Mouse (Mus musculus) gastrocnemius, postnatal 36 days (tissue): ENCODE data around the gene Col11a2. TPM values are rescaled to one million over a fixed set of nuclear protein-coding genes. Genes with fewer than 3 reads are reported as not detected.

Source experiments
- DNase-seq, 2 experiments: peaks; one replicate each; pipeline ENCODE4 v3.0.0; 2022
- intact Hi-C: fragments of 180-260 bp; cut with DNase I; formaldehyde crosslinking; loops from one replicate; pipeline ENCODE4 v1.15.1; 2025
- microRNA-seq, 2 experiments: library from miRNA; unstranded; fragments of <30 nt; microRNA quantifications; one replicate each; pipeline ENCODE4 v1.2.0; 2021
- total RNA-seq, 2 experiments: library from RNA; stranded (reverse); gene quantifications; 2 replicates each; pipeline ENCODE4 v1.2.3; 2021

The Col11a2 gene
- total RNA-seq, 2 experiments from 2014 or later, result 9.3 to 9.6 TPM

DNA sequence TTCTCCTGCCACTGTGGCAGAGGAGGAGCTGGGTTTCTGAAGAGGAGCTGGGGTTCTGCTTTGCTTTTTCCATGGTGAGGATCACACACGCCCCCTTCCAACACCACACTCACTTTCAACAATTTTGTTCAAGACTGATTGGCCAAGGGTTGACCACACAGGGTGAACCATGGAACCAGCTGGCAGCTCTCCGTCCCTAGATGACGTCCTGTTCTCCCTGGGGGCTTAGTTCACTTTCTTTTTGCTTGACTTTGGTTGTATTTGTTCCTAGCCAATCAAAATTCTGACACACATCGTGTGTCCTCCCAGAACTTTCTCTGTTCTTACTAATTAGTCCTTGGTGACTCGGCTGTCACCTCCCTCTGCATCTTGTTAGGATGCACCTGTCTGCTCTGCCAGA lies 58.0 kb downstream of the Col11a2 start:
- DNase-seq, result no peak
- intact Hi-C loops, result no loop called here

GRCm38 (mm10) chr17:34098709-34099479 lies 59.7 kb downstream of the Col11a2 start:
- intact Hi-C loops, result no loop called here
- DNase-seq, result no peak

DNA sequence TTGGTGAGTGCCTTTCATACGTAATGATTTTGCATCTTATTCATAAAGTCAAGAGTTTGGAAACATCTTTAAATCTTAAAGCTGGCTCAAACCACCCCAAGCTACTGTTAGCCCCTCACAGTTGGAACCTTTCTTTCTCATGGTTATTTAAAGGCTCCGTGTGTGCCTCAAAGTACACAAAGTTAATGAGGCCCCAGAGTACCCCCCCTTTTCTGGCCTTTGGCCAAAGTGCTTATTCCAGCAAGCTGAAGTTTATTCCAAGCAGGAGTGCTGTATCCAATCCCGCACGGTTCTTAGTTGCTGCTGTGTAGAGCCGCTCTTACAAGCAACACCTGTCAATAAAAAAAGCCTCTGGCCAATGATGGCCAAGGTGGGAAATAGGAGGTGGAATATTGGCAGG lies 60.3 kb downstream of the Col11a2 start:
- DNase-seq, result no peak
- intact Hi-C loops, result no loop called here

DNA sequence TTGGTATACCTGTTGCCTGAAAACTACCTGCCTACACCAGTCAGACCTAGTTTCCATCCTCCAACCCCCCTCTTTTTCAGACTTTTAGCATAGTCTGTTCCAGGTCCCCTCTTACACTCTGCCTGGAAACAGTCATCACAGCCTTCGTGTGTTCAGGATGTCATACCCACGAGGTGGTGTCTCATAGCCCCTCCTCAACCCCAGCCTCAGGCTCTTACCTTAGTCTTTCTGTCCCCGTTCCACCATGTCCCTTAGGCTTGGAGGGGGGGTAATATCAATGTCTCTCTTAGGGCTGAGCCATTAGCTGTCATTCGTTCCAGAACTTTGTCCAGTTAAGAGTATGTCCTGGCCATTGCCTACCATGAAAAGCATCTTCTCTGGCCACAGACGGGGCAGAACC lies 61.9 kb downstream of the Col11a2 start:
- DNase-seq, result no peak
- intact Hi-C loops, result loop anchor here (5.0 kb wide), 1 partner anchor 66 kb away; no protein-coding TSS in a partner anchor

GRCm38 (mm10) chr17:34101604-34102032 lies 62.4 kb downstream of the Col11a2 start:
- intact Hi-C loops, result loop anchor here (5.0 kb wide), 1 partner anchor 66 kb away; no protein-coding TSS in a partner anchor
- DNase-seq, result peak; percentile 90 to 94

DNA sequence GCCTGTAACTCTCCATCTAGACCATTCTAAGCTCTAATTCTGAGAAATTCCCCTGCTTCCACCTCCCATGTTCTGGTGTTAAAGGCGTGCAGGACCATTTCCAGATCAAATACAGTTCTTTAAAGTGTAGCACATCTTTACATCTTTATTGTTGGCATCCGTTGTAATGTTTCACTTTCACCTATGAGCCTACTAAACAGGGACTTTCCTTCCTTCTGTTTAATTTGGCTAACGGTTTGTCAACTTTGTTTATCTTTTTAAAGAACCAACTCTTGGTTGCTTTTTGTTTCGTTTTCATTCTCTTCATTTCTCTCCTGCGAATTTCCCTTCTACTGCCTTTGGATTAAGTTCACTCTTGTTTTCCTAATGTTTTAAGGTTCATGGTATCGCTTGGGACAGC lies 63.6 kb downstream of the Col11a2 start:
- intact Hi-C loops, result loop anchor here (5.0 kb wide), 1 partner anchor 64 kb away; no protein-coding TSS in a partner anchor
- DNase-seq, result no peak

GRCm38 (mm10) chr17:34104804-34105203 lies 65.6 kb downstream of the Col11a2 start:
- DNase-seq, result no peak
- intact Hi-C loops, result loop anchor here (5.0 kb wide), 1 partner anchor 62 kb away; no protein-coding TSS in a partner anchor

- no peak for DNase-seq
- intact Hi-C loops, result no loop called here
Measured at GRCm38 (mm10) chr17:34106555-34106954, 67.3 kb downstream of the Col11a2 start.

DNA sequence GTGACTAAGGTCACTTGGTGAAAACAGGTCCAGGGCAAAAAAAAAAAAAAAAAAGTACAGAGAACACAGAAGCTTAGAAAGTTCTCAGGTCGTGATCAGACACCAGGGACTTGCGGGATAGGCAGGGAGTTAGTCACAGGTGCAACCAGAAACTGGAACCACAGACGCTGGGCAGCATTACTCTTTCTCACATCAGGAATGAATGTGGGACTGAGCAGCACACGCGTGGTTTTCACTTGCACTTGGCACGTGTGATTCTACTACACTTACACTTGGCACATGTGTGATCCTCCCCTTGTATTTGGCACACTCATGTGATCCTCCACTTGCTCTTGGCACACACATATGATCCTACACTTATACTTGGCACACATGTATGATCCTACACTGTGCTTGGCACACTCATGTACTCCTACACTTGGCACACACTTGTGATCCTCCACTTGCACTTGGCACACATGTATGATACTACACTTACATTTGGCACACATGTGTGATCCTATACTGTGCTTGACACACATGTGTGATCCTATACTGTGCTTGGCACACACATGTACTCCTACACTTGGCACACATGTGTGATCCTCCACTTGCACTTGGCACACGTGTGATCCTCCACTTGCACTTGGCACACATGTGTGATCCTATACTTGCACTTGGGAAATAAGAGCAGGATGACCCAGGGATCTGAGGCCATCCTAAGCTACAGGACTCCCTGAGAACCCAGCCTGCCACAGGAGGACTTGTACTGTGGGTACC lies 68.1 kb downstream of the Col11a2 start:
- intact Hi-C loops, result no loop called here
- no peak for DNase-seq

- intact Hi-C loops, result no loop called here
- DNase-seq, result no peak
Measured at GRCm38 (mm10) chr17:34108460-34108859, 69.2 kb downstream of the Col11a2 start.

- no peak for DNase-seq
- intact Hi-C loops, result no loop called here
Measured at GRCm38 (mm10) chr17:34109038-34109805, 70.0 kb downstream of the Col11a2 start.

DNA sequence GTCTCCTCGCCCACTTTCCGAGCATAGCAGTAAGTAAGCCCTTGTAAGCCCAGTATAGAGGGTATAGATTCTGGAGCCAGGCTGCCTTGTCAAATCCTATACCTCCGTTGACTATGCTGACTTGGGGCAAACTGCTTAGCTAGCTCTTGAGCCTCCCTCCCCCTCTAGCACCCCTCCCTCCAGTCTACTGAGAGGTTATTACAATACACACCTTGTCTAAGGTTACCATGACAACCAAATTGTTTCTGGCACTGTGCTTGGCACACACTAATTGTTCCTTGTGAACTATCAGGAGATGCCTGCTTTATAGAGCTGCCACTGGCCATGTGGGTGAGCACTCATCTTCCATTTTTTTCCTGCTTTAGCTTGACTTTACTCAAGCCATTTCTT lies 70.6 kb downstream of the Col11a2 start:
- intact Hi-C loops, result loop anchor here (5.0 to 10.0 kb wide), 3 partner anchors 72 to 1135 kb away; partner anchors contain the start of genes Col11a2 and Ddx39b
- no peak for DNase-seq

- DNase-seq, result no peak
- intact Hi-C loops, result loop anchor here (5.0 to 10.0 kb wide), 3 partner anchors 73 to 1134 kb away; partner anchors contain the start of genes Col11a2 and Ddx39b
Measured at GRCm38 (mm10) chr17:34110309-34110708, 71.1 kb downstream of the Col11a2 start.

GRCm38 (mm10) chr17:34114114-34114513 lies 74.9 kb downstream of the Col11a2 start:
- intact Hi-C loops, result loop anchor here (5.0 to 10.0 kb wide), 3 partner anchors 77 to 1131 kb away; partner anchors contain the start of genes Col11a2 and Ddx39b
- no peak for DNase-seq

Small RNA genes within 50 kb of the gene (microRNA-seq; reads per million reads assigned to microRNA genes)
- gene Mir219a-1 (0 reads per million in 2 experiments), gene Mir219c (0 reads per million in 2 experiments)

Other genes starting within 250 kb of the Col11a2 start
- gene Kank3, start 228.9 kb upstream of the Col11a2 start, total RNA-seq, result 10 to 100 TPM; 15.3 to 22.5 TPM
- 100 to 1,000 TPM; 503 to 584 TPM for gene Rps28, start 214.9 kb upstream of the Col11a2 start, total RNA-seq
- 100 to 1,000 TPM; 325 to 364 TPM for gene Ndufa7, start 214.9 kb upstream of the Col11a2 start, total RNA-seq
- gene Cd320, start 196.3 kb upstream of the Col11a2 start, total RNA-seq, result 10 to 100 TPM; 13.3 to 15.2 TPM
- not detected for gene Gm7029, start 165.6 kb upstream of the Col11a2 start, total RNA-seq
- gene Kifc1, start 148.8 kb upstream of the Col11a2 start, total RNA-seq, result 1 to 10 TPM in 1 of 2 experiments, under 1 TPM in 1; 0.74 to 1.1 TPM
- not detected for gene Platr17, start 134.3 kb upstream of the Col11a2 start, total RNA-seq
- gene Daxx, start 130.0 kb upstream of the Col11a2 start, total RNA-seq, result 10 to 100 TPM in 1 of 2 experiments, 1 to 10 TPM in 1; 9.3 to 11.3 TPM
- 10 to 100 TPM; 31.8 to 34.7 TPM for gene Tapbp, start 123.5 kb upstream of the Col11a2 start, total RNA-seq
- gene Zbtb22, start 123.5 kb upstream of the Col11a2 start, total RNA-seq, result 10 to 100 TPM; 12.6 to 16.6 TPM
- 10 to 100 TPM; 26.5 to 28.3 TPM for gene Rgl2, start 109.9 kb upstream of the Col11a2 start, total RNA-seq
- gene Pfdn6, start 99.1 kb upstream of the Col11a2 start, total RNA-seq, result 10 to 100 TPM; 56.7 to 58.6 TPM
- gene Wdr46, start 98.8 kb upstream of the Col11a2 start, total RNA-seq, result 1 to 10 TPM; 8.4 to 9.7 TPM
- gene B3galt4, start 87.9 kb upstream of the Col11a2 start, total RNA-seq, result 1 to 10 TPM; 1.5 to 1.6 TPM
- 10 to 100 TPM; 30.5 to 30.6 TPM for gene Vps52, start 83.6 kb upstream of the Col11a2 start, total RNA-seq
- gene Rps18, start 83.4 kb upstream of the Col11a2 start, total RNA-seq, result 100 to 1,000 TPM; 282 to 369 TPM
- 10 to 100 TPM; 25.6 to 32.9 TPM for gene H2-K1, start 39.1 kb upstream of the Col11a2 start, total RNA-seq
- 10 to 100 TPM; 11.7 to 12.4 TPM for gene Ring1, start 14.8 kb upstream of the Col11a2 start, total RNA-seq
- gene H2-Ke6, start 11.4 kb upstream of the Col11a2 start, total RNA-seq, result 10 to 100 TPM; 55.5 to 64.2 TPM
- gene Slc39a7, start 7.8 kb upstream of the Col11a2 start, total RNA-seq, result 10 to 100 TPM; 40.8 to 45.2 TPM
- 10 to 100 TPM; 34.5 to 35.3 TPM for gene Rxrb, start 7.6 kb upstream of the Col11a2 start, total RNA-seq
- gene H2-Oa, start 52.9 kb downstream of the Col11a2 start, total RNA-seq, result not detected
- 1 to 10 TPM; 3.6 to 4.9 TPM for gene H2-DMa, start 80.1 kb downstream of the Col11a2 start, total RNA-seq
- 10 to 100 TPM; 63.2 to 74.1 TPM for gene Brd2, start 83.2 kb downstream of the Col11a2 start, total RNA-seq
- gene H2-DMb2, start 103.9 kb downstream of the Col11a2 start, total RNA-seq, result under 1 TPM; 0.35 to 0.48 TPM
- 1 to 10 TPM in 1 of 2 experiments, under 1 TPM in 1; 0.71 to 1.2 TPM for gene H2-DMb1, start 113.6 kb downstream of the Col11a2 start, total RNA-seq
- gene Tap1, start 148.1 kb downstream of the Col11a2 start, total RNA-seq, result 1 to 10 TPM; 1.6 to 1.8 TPM
- gene Psmb9, start 148.3 kb downstream of the Col11a2 start, total RNA-seq, result 1 to 10 TPM; 1.0 to 1.9 TPM
- gene Psmb8, start 158.3 kb downstream of the Col11a2 start, total RNA-seq, result 1 to 10 TPM; 3.1 to 3.5 TPM
- gene Tap2, start 164.1 kb downstream of the Col11a2 start, total RNA-seq, result 1 to 10 TPM; 4.9 to 6.1 TPM
- gene H2-Ob, start 199.5 kb downstream of the Col11a2 start, total RNA-seq, result under 1 TPM in 1 of 2 experiments, not detected in 1; 0.27 TPM
- gene H2-Ab1, start 218.3 kb downstream of the Col11a2 start, total RNA-seq, result 1 to 10 TPM; 5.7 to 6.6 TPM
- gene H2-Aa, start 248.4 kb downstream of the Col11a2 start, total RNA-seq, result 1 to 10 TPM; 6.0 to 6.9 TPM